Mouse (Mus musculus): Measurements from ENCODE around the gene Gstp2.

DNA sequence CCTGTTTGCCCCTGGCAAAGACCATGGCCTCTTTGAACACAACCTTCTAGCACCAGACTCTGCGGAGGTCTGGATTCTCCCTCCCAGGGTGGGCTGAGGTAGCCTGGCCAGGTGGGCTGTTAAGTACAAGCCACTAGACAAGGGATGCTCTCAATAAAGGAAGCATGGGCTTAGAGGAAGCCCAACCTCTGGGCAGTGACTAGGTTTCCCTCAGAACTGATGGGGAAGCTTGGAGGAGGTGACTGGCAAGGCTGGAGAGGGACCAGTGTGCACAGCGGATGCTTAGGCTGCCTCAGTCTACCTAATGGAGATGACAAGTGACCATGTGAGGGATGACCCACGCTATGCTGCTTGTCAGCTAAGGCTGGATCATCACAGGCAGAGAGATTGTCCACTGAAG, 53.9 kb downstream of the Gstp2 start:
- TF ChIP-seq EP300 (IDR thresholded peaks at IDR 0.05; ENCODE audit: low read depth) (no peak), CTCF (IDR thresholded peaks at IDR 0.05; ENCODE audit: low read depth) (no peak)
